Mouse (Mus musculus) limb, embryonic 10.5 days (tissue): Measurements from ENCODE around the gene Dck. TPM values are rescaled to one million over a fixed set of nuclear protein-coding genes. Genes with fewer than 3 reads are reported as not detected.
"Not testable (repeated sequence)": the region's sequence is repeated elsewhere in the genome, so short reads cannot be mapped to it uniquely, and the experiment has no call there.

Experiments used
- DNase-seq: peaks from one replicate; pipeline ENCODE4 v3.0.0-alpha.2; 2017; ENCODE audit warnings: low spot score
- H3K27ac ChIP-seq: fragments of 300-500 bp; sonication (generic); 2 replicates; pipeline ENCODE4 v1.5.1; 2016; ENCODE audit warnings: mild to moderate bottlenecking
- H3K27me3 ChIP-seq: fragments of 300-500 bp; sonication (generic); 2 replicates; pipeline ENCODE4 v1.6.1; 2016; ENCODE audit warnings: low read depth, mild to moderate bottlenecking; ENCODE audit not compliant: poor library complexity, severe bottlenecking
- H3K36me3 ChIP-seq: fragments of 300-500 bp; sonication (generic); 2 replicates; pipeline ENCODE4 v1.6.1; 2016; ENCODE audit warnings: mild to moderate bottlenecking, moderate library complexity
- H3K4me1 ChIP-seq: fragments of 300-500 bp; sonication (generic); 2 replicates; pipeline ENCODE4 v1.6.1; 2016
- H3K4me3 ChIP-seq: fragments of 300-500 bp; sonication (generic); 2 replicates; pipeline ENCODE4 v1.5.1; 2016; ENCODE audit warnings: mild to moderate bottlenecking, moderate library complexity
- H3K9me3 ChIP-seq: fragments of 300-500 bp; sonication (generic); replicated peaks from 2 replicates; pipeline ENCODE4 v1.6.1; 2016; ENCODE audit warnings: mild to moderate bottlenecking
- WGBS: fragments of 180-500 bp; shearing (Covaris S2); methylation state at CpG from one replicate; pipeline ENCODE4 v1.1.7; 2016; 5-methylcytosine and 5-hydroxymethylcytosine counted together
- polyA plus RNA-seq: library from polyadenylated mRNA; unstranded; fragments of >200 nt; fragmentation: Nextera tagmentation; extraction: Ambion mirVana; gene quantifications from 2 replicates; pipeline ENCODE4 v1.2.1, GENCODE M21; 2016

The Dck gene
- 76.8 and 88.2 TPM in 2 replicates for polyA plus RNA-seq

- DNase-seq: peak; percentile 99
- H3K27ac ChIP-seq: peak within 1 kb of the TSS; percentile 94
- H3K9me3 ChIP-seq: no peaks in the 10 kb centered on the region
- WGBS: under 1% methylated on average over 51 of the region's 51 CpGs
- H3K4me1 ChIP-seq: peaks cover 15% of the 10 kb centered on the region
- peaks cover 31% of the 10 kb centered on the region for H3K36me3 ChIP-seq
- H3K4me3 ChIP-seq: peak within 1 kb of the TSS; percentile 75
- H3K27me3 ChIP-seq: no peaks in the 10 kb centered on the region
Measured at GRCm38 (mm10) chr5:88764987-88765481, at the start of gene Dck. Gene Dck (plus strand): TSS chr5:88764996.

GRCm38 (mm10) chr5:88716983-88717382 lies 47.8 kb upstream of the Dck start:
- peaks cover 7% of the 10 kb centered on the region for H3K4me1 ChIP-seq
- 92% methylated on average over 2 of the region's 2 CpGs for WGBS
- H3K4me3 ChIP-seq: no peak overlapping the region
- no peaks in the 10 kb centered on the region for H3K9me3 ChIP-seq
- no peak overlapping the region for H3K27ac ChIP-seq
- no peaks in the 10 kb centered on the region for H3K27me3 ChIP-seq
- H3K36me3 ChIP-seq: no peaks in the 10 kb centered on the region
- no peak for DNase-seq

GRCm38 (mm10) chr5:88720116-88721002 lies 44.4 kb upstream of the Dck start, which contains the start of gene Mob1b:
Gene Mob1b (plus strand): TSS chr5:88720855.
- Histone ChIP-seq H3K4me1 (peaks cover 15% of the 10 kb centered on the region), H3K27me3 (no peaks in the 10 kb centered on the region), H3K4me3 (peak within 1 kb of the TSS; percentile 96), H3K9me3 (no peaks in the 10 kb centered on the region), H3K36me3 (no peaks in the 10 kb centered on the region), H3K27ac (peak within 1 kb of the TSS; percentile 95)
- WGBS: 1% methylated on average over 54 of the region's 54 CpGs
- DNase-seq: peak; percentile 97

- no peak for DNase-seq
- H3K4me1 ChIP-seq: peaks cover 15% of the 10 kb centered on the region
- WGBS: under 1% methylated on average over 38 of the region's 38 CpGs
- no peaks in the 10 kb centered on the region for H3K27me3 ChIP-seq
- H3K36me3 ChIP-seq: peaks cover 7% of the 10 kb centered on the region
- peak overlapping the region; percentile 96 for H3K4me3 ChIP-seq
- H3K9me3 ChIP-seq: no peaks in the 10 kb centered on the region
- H3K27ac ChIP-seq: peak overlapping the region; percentile 95
Measured at GRCm38 (mm10) chr5:88721003-88721475, 43.8 kb upstream of the Dck start.

- H3K27me3 ChIP-seq: no peaks in the 10 kb centered on the region
- peaks cover 8% of the 10 kb centered on the region for H3K36me3 ChIP-seq
- peak; percentile 58 for DNase-seq
- WGBS: 3% methylated on average over 31 of the region's 31 CpGs
- peak overlapping the region; percentile 95 for H3K27ac ChIP-seq
- peaks cover 15% of the 10 kb centered on the region for H3K4me1 ChIP-seq
- H3K4me3 ChIP-seq: peak overlapping the region; percentile 96
- no peaks in the 10 kb centered on the region for H3K9me3 ChIP-seq
Measured at GRCm38 (mm10) chr5:88721565-88722212, 43.1 kb upstream of the Dck start.

- H3K36me3 ChIP-seq: peaks cover 8% of the 10 kb centered on the region
- WGBS: 33% methylated on average over 4 of the region's 4 CpGs
- peaks cover 15% of the 10 kb centered on the region for H3K4me1 ChIP-seq
- no peaks in the 10 kb centered on the region for H3K9me3 ChIP-seq
- H3K27ac ChIP-seq: peak overlapping the region; percentile 95; the same call in 1 of the 2 replicates
- DNase-seq: no peak
- H3K4me3 ChIP-seq: peak overlapping the region; percentile 96
- H3K27me3 ChIP-seq: no peaks in the 10 kb centered on the region
Measured at GRCm38 (mm10) chr5:88722213-88722600, 42.6 kb upstream of the Dck start.

- DNase-seq: no peak
- Histone ChIP-seq H3K4me3 (no peak overlapping the region), H3K27ac (no peak overlapping the region), H3K4me1 (peaks cover 15% of the 10 kb centered on the region), H3K36me3 (peaks cover 8% of the 10 kb centered on the region), H3K27me3 (no peaks in the 10 kb centered on the region), H3K9me3 (no peaks in the 10 kb centered on the region)
- 74% methylated on average over 3 of the region's 3 CpGs for WGBS
Measured at GRCm38 (mm10) chr5:88724030-88724429, 40.8 kb upstream of the Dck start.

- Histone ChIP-seq H3K9me3 (no peaks in the 10 kb centered on the region), H3K4me1 (peaks cover 2% of the 10 kb centered on the region), H3K27me3 (no peaks in the 10 kb centered on the region), H3K36me3 (peaks cover 9% of the 10 kb centered on the region), H3K27ac (no peak overlapping the region), H3K4me3 (no peak overlapping the region)
- DNase-seq: no peak
- 80% methylated on average over 3 of the region's 3 CpGs for WGBS
Measured at GRCm38 (mm10) chr5:88727593-88728144, 37.1 kb upstream of the Dck start.

- WGBS: 91% methylated on average over 2 of the region's 2 CpGs
- no peaks in the 10 kb centered on the region for H3K9me3 ChIP-seq
Measured at GRCm38 (mm10) chr5:88734786-88735185, 30.0 kb upstream of the Dck start.

GRCm38 (mm10) chr5:88741065-88741464 lies 23.7 kb upstream of the Dck start:
- not testable (repeated sequence) for H3K27ac ChIP-seq, H3K4me1 ChIP-seq, H3K9me3 ChIP-seq, H3K27me3 ChIP-seq, H3K4me3 ChIP-seq, DNase-seq
- WGBS: 97% methylated on average over 1 of the region's 1 CpGs
- H3K36me3 ChIP-seq: peaks cover 31% of the 10 kb centered on the region

More at GRCm38 (mm10) chr5:88734786-88735185, 30.0 kb upstream of the Dck start:
- 0 out of 2 replicates have a peak, but pooled peaks cover 4% of the 10 kb centered on the region for H3K36me3 ChIP-seq
- no peak overlapping the region for H3K4me3 ChIP-seq
- H3K27ac ChIP-seq: no peak overlapping the region
- no peaks in the 10 kb centered on the region for H3K27me3 ChIP-seq
- H3K4me1 ChIP-seq: no peaks in the 10 kb centered on the region
- no peak for DNase-seq

GRCm38 (mm10) chr5:88747774-88748173 lies 17.0 kb upstream of the Dck start:
- WGBS: 89% methylated on average over 1 of the region's 1 CpGs
- no peak for DNase-seq
- Histone ChIP-seq H3K27ac (no peak overlapping the region), H3K36me3 (peaks cover 50% of the 10 kb centered on the region), H3K4me1 (no peaks in the 10 kb centered on the region), H3K27me3 (no peaks in the 10 kb centered on the region), H3K9me3 (no peaks in the 10 kb centered on the region), H3K4me3 (no peak overlapping the region)

- WGBS: 93% methylated on average over 4 of the region's 4 CpGs
- Histone ChIP-seq H3K36me3 (peaks cover 50% of the 10 kb centered on the region), H3K27me3 (no peaks in the 10 kb centered on the region), H3K27ac (no peak overlapping the region), H3K4me3 (no peak overlapping the region), H3K4me1 (no peaks in the 10 kb centered on the region), H3K9me3 (no peaks in the 10 kb centered on the region)
- DNase-seq: no peak
Measured at GRCm38 (mm10) chr5:88753199-88753598, 11.6 kb upstream of the Dck start.
